Mouse (Mus musculus): Measurements from ENCODE around the gene Ccng2.

GRCm38 (mm10) chr5:93270721-93271120, 3.7 kb downstream of the Ccng2 start:
- no peak for TF ChIP-seq POLR2A (IDR thresholded peaks at IDR 0.05; ENCODE audit: low read depth, low read length)
- no peak for TF ChIP-seq CTCF (IDR thresholded peaks at IDR 0.05; ENCODE audit: extremely low read depth, insufficient read length, insufficient replicate concordance, low read depth, low read length)

All from small intestine, adult 2 months (tissue).